Mouse (Mus musculus) hindbrain, embryonic 13.5 days (tissue): Measurements from ENCODE around the gene Pmp22. TPM values are rescaled to one million over a fixed set of nuclear protein-coding genes. Genes with fewer than 3 reads are reported as not detected.

ENCODE experiments used
- ATAC-seq: fragments of 200-750 bp; cut with Nextera tagmentation; 2 replicates; pipeline ENCODE4 v1.8.0; 2017; ENCODE audit warnings: moderate TSS enrichment; ENCODE audit not compliant: low FRiP score
- H3K27ac ChIP-seq: fragments of 300-500 bp; sonication (generic); 2 replicates; pipeline ENCODE4 v1.5.1; 2015; ENCODE audit warnings: inconsistent platforms, mild to moderate bottlenecking, moderate library complexity
- H3K27me3 ChIP-seq: fragments of 300-500 bp; sonication (generic); 2 replicates; pipeline ENCODE4 v1.6.1; 2015; ENCODE audit warnings: mild to moderate bottlenecking, inconsistent platforms
- H3K36me3 ChIP-seq: fragments of 300-500 bp; sonication (generic); 2 replicates; pipeline ENCODE4 v1.6.1; 2015; ENCODE audit warnings: mild to moderate bottlenecking, inconsistent platforms
- H3K4me1 ChIP-seq: fragments of 300-500 bp; sonication (generic); replicated peaks from 2 replicates; pipeline ENCODE4 v1.6.1; 2015; ENCODE audit warnings: inconsistent platforms
- H3K4me2 ChIP-seq: fragments of 300-500 bp; sonication (generic); 2 replicates; pipeline ENCODE4 v1.6.1; 2015; ENCODE audit warnings: inconsistent platforms, mild to moderate bottlenecking, moderate library complexity
- H3K4me3 ChIP-seq: fragments of 300-500 bp; sonication (generic); 2 replicates; pipeline ENCODE4 v1.5.1; 2015; ENCODE audit warnings: mild to moderate bottlenecking, inconsistent platforms
- H3K9ac ChIP-seq: fragments of 300-500 bp; sonication (generic); 2 replicates; pipeline ENCODE4 v1.6.1; 2015; ENCODE audit warnings: mild to moderate bottlenecking, inconsistent platforms
- H3K9me3 ChIP-seq: fragments of 300-500 bp; sonication (generic); 2 replicates; pipeline ENCODE4 v1.6.1; 2016; ENCODE audit warnings: inconsistent platforms
- WGBS: fragments of 180-500 bp; shearing (Covaris S2); methylation state at CpG from one replicate; pipeline ENCODE4 v1.1.7; 2015; 5-methylcytosine and 5-hydroxymethylcytosine counted together
- polyA plus RNA-seq: library from polyadenylated mRNA; unstranded; fragments of >200 nt; fragmentation: Nextera tagmentation; extraction: Ambion mirVana; gene quantifications from 2 replicates; pipeline ENCODE4 v1.2.1, GENCODE M21; 2015

Pmp22 gene
- polyA plus RNA-seq, 1 experiment from 2014 or later, result 37.6 TPM

DNA sequence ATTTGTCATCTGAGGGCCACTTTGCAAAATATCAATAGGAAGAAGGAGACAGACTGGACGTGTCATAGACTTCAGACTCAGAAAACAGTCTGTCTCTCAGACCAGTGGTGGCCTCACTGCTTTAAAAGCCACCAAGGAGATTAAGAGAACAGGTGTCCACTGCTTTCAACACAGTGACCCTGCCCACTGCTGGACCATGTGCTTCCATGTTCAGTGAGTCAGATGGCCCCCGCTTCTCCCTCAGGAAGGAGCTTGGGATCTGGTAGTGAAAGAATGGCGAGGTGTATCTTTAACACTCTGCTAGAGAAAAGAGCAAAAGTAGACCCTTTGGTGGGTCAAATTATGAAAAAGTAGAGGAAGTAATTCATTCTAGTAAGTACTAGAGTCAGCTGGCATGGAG is 18.5 kb upstream of the Pmp22 start:
- Histone ChIP-seq H3K9ac (no peak overlapping the region), H3K4me2 (no peak overlapping the region), H3K9me3 (no peaks in the 10 kb centered on the region), H3K36me3 (no peaks in the 10 kb centered on the region), H3K27me3 (no peaks in the 10 kb centered on the region), H3K4me1 (no peaks in the 10 kb centered on the region), H3K4me3 (no peak overlapping the region), H3K27ac (no peak overlapping the region)
- 91% methylated on average over 3 of the region's 3 CpGs for WGBS
- no peak for ATAC-seq

DNA sequence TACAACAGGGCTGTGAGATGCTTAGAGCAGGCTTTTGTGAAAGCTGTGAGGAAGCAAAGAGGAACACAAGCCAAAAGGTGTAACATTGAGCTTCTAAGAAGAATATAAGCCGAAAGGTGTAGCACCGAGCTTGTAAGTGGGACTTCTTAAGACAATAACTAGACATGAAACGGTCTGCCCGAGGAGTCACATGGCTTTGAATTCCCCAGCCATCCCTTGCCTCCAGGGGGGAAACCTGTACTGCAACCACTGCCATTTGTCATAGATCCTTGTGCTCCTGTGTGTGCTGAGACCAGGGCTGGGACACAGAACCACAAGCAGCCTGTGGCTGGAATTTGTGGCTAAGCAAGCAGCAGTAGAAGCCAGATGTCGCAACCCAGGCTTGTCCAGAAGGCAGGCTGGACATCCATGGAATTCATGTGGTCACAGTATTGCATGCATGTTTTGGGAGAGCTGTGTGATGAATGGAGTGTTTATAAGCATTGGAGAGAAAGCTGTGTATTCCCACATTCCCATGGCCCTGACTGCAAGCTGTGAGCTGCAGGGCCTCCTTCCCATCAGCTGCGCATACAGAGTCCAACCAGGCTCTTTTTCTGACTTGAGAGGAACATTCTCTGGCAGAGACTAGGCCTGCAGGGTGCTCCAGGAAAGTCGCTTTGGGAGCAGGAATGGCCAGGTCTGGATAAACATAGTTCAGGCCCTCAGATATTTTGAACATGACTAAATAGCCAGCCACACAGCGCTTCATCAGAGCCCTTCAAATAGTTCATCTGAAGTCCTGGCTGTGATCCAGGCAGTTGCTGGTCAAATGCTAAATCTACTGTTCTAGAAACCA is 13.8 kb upstream of the Pmp22 start:
- Histone ChIP-seq H3K4me2 (no peak overlapping the region), H3K4me3 (no peak overlapping the region), H3K9me3 (no peaks in the 10 kb centered on the region), H3K4me1 (no peaks in the 10 kb centered on the region), H3K27me3 (no peaks in the 10 kb centered on the region), H3K27ac (no peak overlapping the region), H3K36me3 (no peaks in the 10 kb centered on the region), H3K9ac (no peak overlapping the region)
- 83% methylated on average over 8 of the region's 8 CpGs for WGBS
- ATAC-seq, result no peak

GRCm38 (mm10) chr11:63116652-63117051 is 12.1 kb upstream of the Pmp22 start:
- WGBS, result 90% methylated on average over 5 of the region's 5 CpGs
- H3K4me2 ChIP-seq, result no peak overlapping the region
- no peaks in the 10 kb centered on the region for H3K36me3 ChIP-seq
- H3K9ac ChIP-seq, result no peak overlapping the region
- no peak for ATAC-seq
- H3K27ac ChIP-seq, result no peak overlapping the region
- no peaks in the 10 kb centered on the region for H3K9me3 ChIP-seq
- no peak overlapping the region for H3K4me3 ChIP-seq
- no peaks in the 10 kb centered on the region for H3K27me3 ChIP-seq
- H3K4me1 ChIP-seq, result no peaks in the 10 kb centered on the region

DNA sequence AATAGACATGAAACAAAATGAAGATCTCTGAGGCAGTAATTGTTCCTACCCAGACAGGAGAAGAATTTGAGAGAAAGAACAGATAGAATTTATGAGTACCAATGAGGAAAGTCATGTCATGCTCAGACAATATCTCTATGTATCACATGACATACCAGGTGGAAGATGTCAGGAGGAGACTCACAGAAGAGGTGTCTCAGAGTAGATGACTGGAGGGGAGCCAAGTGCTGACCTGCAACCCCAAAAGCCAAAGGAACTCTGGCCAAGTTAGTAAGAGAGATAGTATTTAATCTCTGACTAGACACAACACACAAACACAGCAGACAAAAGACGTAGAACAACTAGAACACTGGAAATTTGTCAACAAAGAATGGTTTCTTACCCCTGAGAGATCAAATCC is 11.5 kb upstream of the Pmp22 start:
- H3K27me3 ChIP-seq, result no peaks in the 10 kb centered on the region
- H3K9me3 ChIP-seq, result no peaks in the 10 kb centered on the region
- H3K36me3 ChIP-seq, result no peaks in the 10 kb centered on the region
- no peak overlapping the region for H3K4me2 ChIP-seq
- WGBS, result 74% methylated on average over 1 of the region's 1 CpGs
- H3K9ac ChIP-seq, result no peak overlapping the region
- H3K4me1 ChIP-seq, result no peaks in the 10 kb centered on the region
- no peak for ATAC-seq
- H3K27ac ChIP-seq, result no peak overlapping the region
- H3K4me3 ChIP-seq, result no peak overlapping the region

DNA sequence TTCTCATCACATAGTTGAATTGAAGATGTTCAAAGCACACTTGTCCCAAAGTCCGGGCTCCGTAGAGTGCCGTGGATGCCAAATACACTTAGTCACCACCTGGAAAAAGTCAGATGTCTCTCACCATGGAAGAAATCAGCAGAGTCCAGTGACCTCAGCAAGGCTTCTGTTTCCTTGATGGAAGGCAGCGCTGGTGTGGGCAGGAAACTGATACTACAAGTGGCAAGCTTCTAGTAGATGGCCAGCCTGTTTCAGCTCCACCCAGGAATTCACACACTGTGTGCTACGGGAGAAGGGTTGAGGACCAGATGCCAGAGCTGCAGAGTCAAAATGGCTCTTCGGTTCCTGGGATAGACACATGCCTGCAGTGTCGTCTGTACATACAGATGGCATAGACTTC is 9.0 kb upstream of the Pmp22 start:
- WGBS, result 91% methylated on average over 7 of the region's 7 CpGs
- no peaks in the 10 kb centered on the region for H3K36me3 ChIP-seq
- ATAC-seq, result no peak
- no peaks in the 10 kb centered on the region for H3K27me3 ChIP-seq
- peaks cover 6% of the 10 kb centered on the region; the same call in 1 of the 2 replicates for H3K4me1 ChIP-seq
- no peak overlapping the region for H3K9ac ChIP-seq
- H3K9me3 ChIP-seq, result no peaks in the 10 kb centered on the region
- no peak overlapping the region for H3K27ac ChIP-seq
- no peak overlapping the region for H3K4me3 ChIP-seq
- H3K4me2 ChIP-seq, result no peak overlapping the region

DNA sequence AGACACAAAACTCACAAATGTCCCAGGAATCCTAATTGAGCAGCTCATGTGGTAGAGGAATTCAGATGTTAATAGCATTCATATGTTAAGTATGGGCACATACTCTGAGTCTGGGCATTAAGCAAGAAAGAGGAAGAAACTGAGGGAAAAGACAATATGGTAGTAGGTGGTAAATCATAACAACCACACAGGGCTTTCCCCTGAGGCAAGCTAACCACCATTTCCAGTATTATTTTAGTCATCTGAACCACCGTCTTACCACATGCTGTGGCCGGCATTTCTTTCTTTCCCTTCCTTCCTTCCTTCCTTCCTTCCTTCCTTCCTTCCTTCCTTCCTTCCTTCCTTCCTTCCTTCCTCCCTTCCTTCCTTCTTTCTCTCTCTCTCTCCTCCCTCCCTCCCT is 6.5 kb upstream of the Pmp22 start:
- Histone ChIP-seq H3K4me3 (no peak overlapping the region), H3K4me2 (no peak overlapping the region), H3K36me3 (no peaks in the 10 kb centered on the region), H3K27me3 (no peaks in the 10 kb centered on the region), H3K9ac (no peak overlapping the region), H3K27ac (no peak overlapping the region), H3K9me3 (no peaks in the 10 kb centered on the region), H3K4me1 (peaks cover 6% of the 10 kb centered on the region; the same call in 1 of the 2 replicates)
- WGBS, result 70% methylated on average over 2 of the region's 2 CpGs
- no peak for ATAC-seq

DNA sequence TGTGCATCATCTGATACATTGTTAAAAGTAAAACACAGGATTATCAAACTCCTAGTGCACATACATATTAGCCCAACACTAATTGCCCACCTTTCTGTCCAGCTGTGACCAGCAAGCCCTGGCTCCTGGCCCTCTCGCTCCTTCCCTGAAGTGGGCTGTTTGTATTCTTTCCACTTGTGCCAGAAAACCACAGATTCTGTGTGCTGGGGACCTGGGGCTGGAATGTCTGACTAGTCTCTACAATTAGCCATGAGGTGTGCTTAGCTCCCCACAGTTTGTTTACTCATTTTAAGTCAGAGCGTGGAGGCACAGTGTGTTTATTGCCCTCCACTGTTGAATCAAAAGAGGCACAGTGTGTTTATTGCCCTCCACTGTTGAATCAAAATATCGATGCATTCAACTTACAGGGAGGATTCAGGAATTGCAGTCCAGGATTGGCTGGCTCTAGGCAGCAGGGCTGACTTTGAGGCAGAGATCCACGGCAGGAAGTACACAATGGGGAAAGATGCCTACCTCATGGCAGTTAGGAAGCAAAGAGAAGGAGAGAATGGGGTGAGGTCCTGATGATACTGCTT is 5.9 kb upstream of the Pmp22 start:
- no peak for ATAC-seq
- H3K4me2 ChIP-seq, result no peak overlapping the region
- 59% methylated on average over 4 of the region's 4 CpGs for WGBS
- H3K4me3 ChIP-seq, result no peak overlapping the region
- H3K4me1 ChIP-seq, result peaks cover 6% of the 10 kb centered on the region; the same call in 1 of the 2 replicates
- no peak overlapping the region for H3K9ac ChIP-seq
- H3K36me3 ChIP-seq, result no peaks in the 10 kb centered on the region
- no peaks in the 10 kb centered on the region for H3K27me3 ChIP-seq
- H3K27ac ChIP-seq, result no peak overlapping the region
- H3K9me3 ChIP-seq, result no peaks in the 10 kb centered on the region

GRCm38 (mm10) chr11:63124316-63124715 is 4.5 kb upstream of the Pmp22 start:
- ATAC-seq, result no peak
- Histone ChIP-seq H3K27me3 (peaks cover 11% of the 10 kb centered on the region), H3K4me2 (no peak overlapping the region), H3K9me3 (no peaks in the 10 kb centered on the region), H3K4me3 (no peak overlapping the region), H3K4me1 (peaks cover 6% of the 10 kb centered on the region; the same call in 1 of the 2 replicates), H3K27ac (no peak overlapping the region), H3K36me3 (no peaks in the 10 kb centered on the region), H3K9ac (no peak overlapping the region)
- WGBS, result 9% methylated on average over 4 of the region's 4 CpGs

DNA sequence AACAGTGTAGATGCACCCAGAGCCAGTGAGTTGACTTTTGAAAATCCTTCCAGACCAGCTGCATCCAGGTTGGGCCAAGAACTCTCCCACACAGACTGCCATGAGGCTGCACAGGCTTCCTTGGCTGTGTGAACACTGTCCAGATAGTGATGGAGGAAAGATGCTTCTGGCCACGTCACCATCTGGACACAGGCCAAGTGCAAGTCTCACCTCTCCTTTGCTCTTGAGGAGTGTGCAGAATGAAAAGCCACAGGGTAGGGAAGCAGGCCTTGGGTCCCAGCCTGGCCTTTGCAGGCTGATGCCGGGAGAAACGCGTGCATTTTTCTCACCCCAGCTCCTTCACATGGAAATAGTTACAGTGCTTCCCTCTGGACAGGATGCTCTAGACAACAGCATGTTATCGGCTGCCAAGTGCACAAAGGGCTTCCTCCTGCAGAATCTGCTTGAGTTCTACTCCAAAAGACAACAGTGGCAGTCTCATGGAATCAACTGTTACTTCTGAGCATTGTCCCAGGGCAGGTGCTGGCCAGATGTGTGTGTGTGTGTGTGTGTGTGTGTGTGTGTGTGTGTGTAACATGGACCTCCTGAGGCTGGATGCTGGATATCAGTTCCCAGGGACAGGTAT is 2.8 kb upstream of the Pmp22 start:
- Histone ChIP-seq H3K4me1 (peaks cover 13% of the 10 kb centered on the region), H3K9me3 (no peaks in the 10 kb centered on the region), H3K4me3 (no peak overlapping the region), H3K27ac (no peak overlapping the region), H3K27me3 (peaks cover 27% of the 10 kb centered on the region), H3K9ac (no peak overlapping the region), H3K36me3 (no peaks in the 10 kb centered on the region), H3K4me2 (no peak overlapping the region)
- WGBS, result 67% methylated on average over 5 of the region's 5 CpGs
- ATAC-seq, result no peak

DNA sequence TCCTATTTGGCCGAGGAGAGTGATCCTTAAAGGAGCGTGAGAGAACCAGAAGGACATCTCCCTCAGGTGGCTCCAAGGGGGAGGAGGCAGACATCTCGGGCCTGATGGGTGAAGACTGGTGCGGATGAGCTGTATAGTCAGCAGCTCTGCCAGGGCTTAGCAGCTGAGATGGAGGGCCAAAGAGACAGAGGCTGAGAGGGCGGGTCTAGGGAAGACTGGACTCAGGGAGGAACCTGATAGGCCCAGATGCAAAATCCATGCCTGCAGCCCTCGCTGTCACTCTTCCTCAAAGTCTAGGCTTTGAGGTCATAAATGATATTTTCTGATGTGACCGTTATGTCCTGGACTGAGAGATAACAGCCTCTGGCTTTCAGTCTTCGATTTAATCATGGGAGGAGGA is 1.8 kb upstream of the Pmp22 start:
- WGBS, result 76% methylated on average over 8 of the region's 8 CpGs

GRCm38 (mm10) chr11:63127513-63127912 is 1.3 kb upstream of the Pmp22 start:
- WGBS, result 89% methylated on average over 4 of the region's 4 CpGs
- H3K27ac ChIP-seq, result no peak overlapping the region
- H3K9me3 ChIP-seq, result no peaks in the 10 kb centered on the region
- H3K4me3 ChIP-seq, result no peak overlapping the region
- H3K27me3 ChIP-seq, result peaks cover 43% of the 10 kb centered on the region
- peaks cover 29% of the 10 kb centered on the region for H3K4me1 ChIP-seq
- H3K9ac ChIP-seq, result no peak overlapping the region
- H3K4me2 ChIP-seq, result no peak overlapping the region
- ATAC-seq, result no peak
- H3K36me3 ChIP-seq, result no peaks in the 10 kb centered on the region

More for the DNA sequence above, 1.8 kb upstream of the Pmp22 start:
- no peak overlapping the region for H3K4me3 ChIP-seq
- H3K4me2 ChIP-seq, result no peak overlapping the region
- no peaks in the 10 kb centered on the region for H3K36me3 ChIP-seq
- no peak overlapping the region for H3K9ac ChIP-seq
- ATAC-seq, result no peak
- peaks cover 23% of the 10 kb centered on the region for H3K4me1 ChIP-seq
- no peaks in the 10 kb centered on the region for H3K9me3 ChIP-seq
- no peak overlapping the region for H3K27ac ChIP-seq
- H3K27me3 ChIP-seq, result peaks cover 38% of the 10 kb centered on the region

DNA sequence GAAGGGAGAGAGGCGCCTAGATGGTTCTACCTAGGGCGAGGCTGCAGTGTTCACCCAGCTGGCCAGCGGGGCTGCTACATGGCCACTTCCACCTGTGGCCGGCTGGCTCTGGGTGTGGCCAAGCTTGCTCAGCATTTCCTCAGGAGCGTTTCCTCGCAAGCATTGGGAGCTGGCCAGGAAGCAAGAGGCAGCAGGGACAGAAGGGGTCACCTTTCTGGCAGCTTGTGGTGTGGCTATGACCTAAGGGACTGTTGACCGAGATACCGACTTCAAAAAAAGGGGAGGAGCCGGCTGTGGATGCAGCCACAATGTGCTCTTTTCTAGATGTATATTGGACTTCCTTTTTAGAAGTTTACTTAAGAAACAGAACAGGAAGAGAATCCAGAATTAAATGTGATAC is 593 bp downstream of the Pmp22 start:
- Histone ChIP-seq H3K36me3 (no peaks in the 10 kb centered on the region), H3K4me3 (no peak overlapping the region), H3K9me3 (no peaks in the 10 kb centered on the region), H3K4me2 (no peak overlapping the region), H3K27ac (no peak overlapping the region), H3K4me1 (peaks cover 35% of the 10 kb centered on the region), H3K27me3 (peaks cover 62% of the 10 kb centered on the region), H3K9ac (no peak overlapping the region)
- WGBS, result 67% methylated on average over 9 of the region's 9 CpGs
- no peak for ATAC-seq
